Mouse (Mus musculus) cerebellum, adult 9-10 months (tissue): Measurements from ENCODE around the gene Sox13.
"Not testable (repeated sequence)": the region's sequence is repeated elsewhere in the genome, so short reads cannot be mapped to it uniquely, and the experiment has no call there.

ENCODE experiments used
- DNase-seq: peaks from one replicate; pipeline ENCODE4 v3.0.0; 2022

Sox13 gene

GRCm38 (mm10) chr1:133366951-133367605 lies 57.1 kb downstream of the Sox13 start:
- DNase-seq = no peak

GRCm38 (mm10) chr1:133364890-133365289 lies 59.3 kb downstream of the Sox13 start:
- no peak for DNase-seq

- no peak for DNase-seq
Observed at GRCm38 (mm10) chr1:133364022-133364630, 60.1 kb downstream of the Sox13 start.

GRCm38 (mm10) chr1:133363276-133364021 lies 60.7 kb downstream of the Sox13 start, which contains the start of gene Etnk2:
Gene Etnk2, plus strand, starts transcription at chr1:133363572.
- DNase-seq = peak; percentile 33

- no peak for DNase-seq
Observed at GRCm38 (mm10) chr1:133362103-133362502, 62.1 kb downstream of the Sox13 start.

GRCm38 (mm10) chr1:133361006-133361405 lies 63.2 kb downstream of the Sox13 start:
- DNase-seq = no peak

- no peak for DNase-seq
Observed at GRCm38 (mm10) chr1:133356330-133356729, 67.8 kb downstream of the Sox13 start.

GRCm38 (mm10) chr1:133355912-133356311 lies 68.3 kb downstream of the Sox13 start:
- DNase-seq = no peak

GRCm38 (mm10) chr1:133355469-133355868 lies 68.7 kb downstream of the Sox13 start:
- DNase-seq = no peak

GRCm38 (mm10) chr1:133353371-133353809 lies 70.8 kb downstream of the Sox13 start:
- DNase-seq = peak; percentile 77

GRCm38 (mm10) chr1:133351762-133352161 lies 72.4 kb downstream of the Sox13 start:
- DNase-seq = no peak

GRCm38 (mm10) chr1:133350210-133350609 lies 74.0 kb downstream of the Sox13 start, which contains the start of gene Ren1:
Gene Ren1, plus strand, starts transcription at chr1:133350510.
- no peak for DNase-seq

GRCm38 (mm10) chr1:133347693-133348520 lies 76.3 kb downstream of the Sox13 start:
- DNase-seq = no peak

- DNase-seq = no peak
Observed at GRCm38 (mm10) chr1:133347226-133347625, 77.0 kb downstream of the Sox13 start.

GRCm38 (mm10) chr1:133346531-133346930 lies 77.6 kb downstream of the Sox13 start:
- DNase-seq = no peak

- DNase-seq = no peak
Observed at GRCm38 (mm10) chr1:133344357-133344756, 79.8 kb downstream of the Sox13 start.

- DNase-seq = not testable (repeated sequence)
Observed at GRCm38 (mm10) chr1:133340403-133340802, 83.8 kb downstream of the Sox13 start.

- DNase-seq = no peak
Observed at GRCm38 (mm10) chr1:133333937-133334336, 90.2 kb downstream of the Sox13 start.

- DNase-seq = no peak
Observed at GRCm38 (mm10) chr1:133332656-133333430, 91.3 kb downstream of the Sox13 start.
